In genomic region chr10:5806416-5806815, GRCm38 (mm10) we compare ENCODE assay signal across 8 mouse cellular contexts. TPM values are rescaled to one million over a fixed set of nuclear protein-coding genes. Genes with fewer than 3 reads are reported as not detected.
DNase-seq lines count a peak whose midpoint lies in the region; ATAC-seq and TF ChIP-seq lines count a peak whose summit lies in the region.

No protein-coding gene starts in this region.

- H3K4me2 ChIP-seq in forebrain, embryonic 16.5 days (ENCODE audit: low read length): peak overlapping the region; percentile 79

- H3K4me1 ChIP-seq in ES-E14 (ENCODE audit: control insufficient read depth in 2 of 2, insufficient read depth in 2 of 2, low read length in 2 of 2, poor library complexity in 1 of 2): peaks cover 4% of the 10 kb centered on the region in 2 experiments; a peak in 3 of 4 replicates
- peaks cover 24% of the 10 kb centered on the region for H3K4me1 ChIP-seq in forebrain, embryonic 16.5 days (replicated peaks; ENCODE audit: control insufficient read depth, insufficient read depth, low read length)
- H3K4me1 ChIP-seq in limb, embryonic 10.5 days: peaks cover 12% of the 10 kb centered on the region

- peaks cover 14% of the 10 kb centered on the region for H3K36me3 ChIP-seq in ES-E14 (ENCODE audit: control insufficient read depth, insufficient read depth, low read length, poor library complexity, severe bottlenecking)
- peaks cover 5% of the 10 kb centered on the region; the same call in 1 of the 2 replicates for H3K36me3 ChIP-seq in forebrain, embryonic 16.5 days (ENCODE audit: control insufficient read depth, insufficient read depth)
- peaks cover 27% of the 10 kb centered on the region for H3K36me3 ChIP-seq in limb, embryonic 10.5 days

- peak overlapping the region; percentile 54; the same call in 1 of the 2 replicates for H3K9ac ChIP-seq in ES-E14 (ENCODE audit: insufficient read depth, low read depth, low read length, poor library complexity, severe bottlenecking)
- H3K9ac ChIP-seq in forebrain, embryonic 16.5 days (replicated peaks; ENCODE audit: low read depth, low read length): peak overlapping the region; percentile 62

- H3K27ac ChIP-seq in gastrocnemius, adult 2 months: peak overlapping the region; percentile 95
- H3K27ac ChIP-seq in ES-E14 (ENCODE audit: insufficient read depth, low read depth, low read length, poor library complexity, severe bottlenecking): peak overlapping the region; percentile 50; the same call in 1 of the 2 replicates
- H3K27ac ChIP-seq in forebrain, embryonic 16.5 days (ENCODE audit: low read length): peak overlapping the region; percentile 88
- peak overlapping the region; percentile 96 for H3K27ac ChIP-seq in limb, embryonic 10.5 days

- TF ChIP-seq CTCF in gastrocnemius, adult 2 months (IDR thresholded peaks at IDR 0.05): no peak

- no peaks in the 10 kb centered on the region for H3K27me3 ChIP-seq in forebrain, embryonic 16.5 days (replicated peaks; ENCODE audit: control insufficient read depth, insufficient read depth, low read length)
- no peaks in the 10 kb centered on the region for H3K27me3 ChIP-seq in limb, embryonic 10.5 days (ENCODE audit: low read depth, poor library complexity, severe bottlenecking)

- intact Hi-C loops in gastrocnemius, adult 2 months (cut with DNase I): no loop called here

- in situ Hi-C loops in ES-E14 (cut with MboI; ENCODE audit: low sequenced_read_pairs in 2 of 2, unreplicated experiment in 2 of 2): no loop called here

- H3K4me3 ChIP-seq in gastrocnemius, adult 2 months: peak overlapping the region; percentile 77
- H3K4me3 ChIP-seq in ES-E14 (ENCODE audit: insufficient read depth in 1 of 2, low read depth in 1 of 2, low read length in 2 of 2, poor library complexity in 1 of 2, severe bottlenecking in 1 of 2): peak overlapping the region; percentile 35 to 85
- H3K4me3 ChIP-seq in forebrain, embryonic 16.5 days (replicated peaks; ENCODE audit: low read length): peak overlapping the region; percentile 60
- H3K4me3 ChIP-seq in limb, embryonic 10.5 days: peak overlapping the region; percentile 84

- no peak for DNase-seq in gastrocnemius, adult 2 months
- DNase-seq in gastrocnemius, adult 8-10 months (ENCODE audit: low spot score in 2 of 2): no peak
- no peak for DNase-seq in ES-E14 (ENCODE audit: low read depth, low spot score)
- no peak for DNase-seq in limb, embryonic 10.5 days (ENCODE audit: low spot score)
- DNase-seq in naive thymus-derived CD4-positive, alpha-beta T cell, adult 2 months (ENCODE audit: low read depth): peak; percentile 47
- no peak for DNase-seq in adipocyte (ENCODE audit: low spot score)
- DNase-seq in ovary, postnatal 10 days (ENCODE audit: low spot score): no peak

- ATAC-seq in forebrain, embryonic 16.5 days: no peak

- H3K9me3 ChIP-seq in ES-E14 (ENCODE audit: control insufficient read depth, insufficient read depth, low read depth, low read length): no peaks in the 10 kb centered on the region
- H3K9me3 ChIP-seq in forebrain, embryonic 16.5 days (ENCODE audit: control insufficient read depth, low read length): no peaks in the 10 kb centered on the region
- H3K9me3 ChIP-seq in limb, embryonic 10.5 days (replicated peaks): no peaks in the 10 kb centered on the region

- WGBS in forebrain, embryonic 16.5 days: 14% methylated on average over 8 of the region's 8 CpGs
- WGBS in limb, embryonic 10.5 days: 22% methylated on average over 8 of the region's 8 CpGs

TF ChIP-seq in ES-E14, 5 proteins besides CTCF, POLR2A, EP300 and RAD21:
- TF ChIP-seq HCFC1 (IDR thresholded peaks at IDR 0.05; ENCODE audit: borderline replicate concordance, insufficient read depth, low read length) (no peak), ZC3H11A (IDR thresholded peaks at IDR 0.05; ENCODE audit: borderline replicate concordance, low read depth, low read length) (no peak), ZNF384 (IDR thresholded peaks at IDR 0.05; ENCODE audit: low read depth, low read length) (no peak), CHD2 (IDR thresholded peaks at IDR 0.05; ENCODE audit: low read depth, low read length) (no peak), MAFK (IDR thresholded peaks at IDR 0.05; ENCODE audit: insufficient read depth, low read depth, low read length) (no peak)

RNA-seq across cellular contexts. Expression of gene Fbxo5, which starts 1.0 kb away (rescaled TPM):
- under 1 TPM; 0.36 to 0.45 TPM for total RNA-seq in gastrocnemius, adult 2 months (2021)
- under 1 TPM; 0.17 to 0.85 (median 0.34) TPM for total RNA-seq in gastrocnemius, adult 8-10 months (2022)
- total RNA-seq in ES-E14 (2012; rRNA removed): 60.7 and 62.8 TPM in 2 replicates
- polyA plus RNA-seq in forebrain, embryonic 16.5 days (2015; fragmentation: Nextera tagmentation; extraction: Ambion mirVana): 32.7 and 34.5 TPM in 2 replicates
- 106 and 125 TPM in 2 replicates for polyA plus RNA-seq in limb, embryonic 10.5 days (2016; fragmentation: Nextera tagmentation; extraction: Ambion mirVana)

RNA-seq across cellular contexts. Expression of gene Mtrf1l, which starts 17.3 kb away (rescaled TPM):
- 1 to 10 TPM; 6.1 to 9.9 TPM for total RNA-seq in gastrocnemius, adult 2 months (2021)
- 1 to 10 TPM; 3.6 to 4.7 (median 4.5) TPM for total RNA-seq in gastrocnemius, adult 8-10 months (2022)
- 6.8 and 7.0 TPM in 2 replicates for total RNA-seq in ES-E14 (2012; rRNA removed)
- 10.1 and 12.0 TPM in 2 replicates for polyA plus RNA-seq in forebrain, embryonic 16.5 days (2015; fragmentation: Nextera tagmentation; extraction: Ambion mirVana)
- 11.5 and 12.6 TPM in 2 replicates for polyA plus RNA-seq in limb, embryonic 10.5 days (2016; fragmentation: Nextera tagmentation; extraction: Ambion mirVana)

Comparison
In these comparisons a context has a peak if more than half of its experiments do, and no peak if none do; other contexts are left out.
1. RNA of gene Fbxo5, which starts 1.0 kb away (total RNA-seq): 60.7 to 62.8 TPM in ES-E14; 0.36 to 0.45 TPM in gastrocnemius, adult 2 months and 0.17 to 0.85 TPM in gastrocnemius, adult 8-10 months; every median in the first group is over 10 times any median in the second.
2. Peak in every context shown above with its lines, with median percentiles within 50 percentile points of each other: H3K27ac ChIP-seq and H3K4me3 ChIP-seq.